Mouse (Mus musculus): ENCODE data around the gene Sntn. TPM values are rescaled to one million over a fixed set of nuclear protein-coding genes. Genes with fewer than 3 reads are reported as not detected.

Sntn gene
- under 1 TPM in 1 of 2 experiments, not detected in 1; 0.83 TPM for total RNA-seq (2021)

DNA sequence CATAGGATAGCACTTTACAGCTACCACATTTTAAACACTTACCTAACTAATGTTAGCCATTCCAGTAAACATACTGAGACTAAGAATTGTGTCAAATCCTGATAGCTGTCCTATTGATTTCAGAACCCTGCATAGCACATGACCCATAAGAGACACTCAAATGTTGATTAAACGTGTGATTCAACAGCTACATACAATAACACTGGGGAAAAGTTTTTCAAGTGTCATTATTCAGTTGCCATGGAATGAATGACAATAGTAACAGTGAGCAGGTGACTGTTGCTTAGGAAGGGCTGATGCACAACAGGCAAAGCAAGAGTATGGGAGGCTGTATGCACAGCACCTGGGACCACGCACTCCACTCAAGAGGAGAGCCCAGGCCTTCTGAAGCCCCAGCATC is at the start of gene Sntn:
Gene Sntn, plus strand, starts transcription at position 301 of the 400 bp plus-strand sequence.
- no peak for DNase-seq

DNA sequence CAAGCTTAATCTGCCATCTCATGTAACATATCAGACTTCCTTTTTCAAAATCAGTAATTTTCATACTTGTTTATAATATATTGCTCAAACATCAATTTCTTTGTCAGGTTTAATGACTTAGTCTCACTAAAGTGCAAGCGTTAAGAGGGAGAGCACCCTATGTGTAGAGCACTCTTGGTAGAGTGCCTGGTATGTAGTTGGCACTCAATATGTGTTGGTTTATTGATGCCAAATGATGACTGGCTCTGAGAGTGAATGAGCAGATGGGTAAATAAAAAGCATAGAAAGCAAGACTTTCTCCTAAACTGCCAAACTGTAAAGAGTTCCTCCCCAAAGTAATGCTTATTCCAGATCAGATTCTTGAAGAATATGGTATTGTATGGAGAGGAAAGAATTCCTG is 20.8 kb upstream of the Sntn start:
- no peak for DNase-seq

DNA sequence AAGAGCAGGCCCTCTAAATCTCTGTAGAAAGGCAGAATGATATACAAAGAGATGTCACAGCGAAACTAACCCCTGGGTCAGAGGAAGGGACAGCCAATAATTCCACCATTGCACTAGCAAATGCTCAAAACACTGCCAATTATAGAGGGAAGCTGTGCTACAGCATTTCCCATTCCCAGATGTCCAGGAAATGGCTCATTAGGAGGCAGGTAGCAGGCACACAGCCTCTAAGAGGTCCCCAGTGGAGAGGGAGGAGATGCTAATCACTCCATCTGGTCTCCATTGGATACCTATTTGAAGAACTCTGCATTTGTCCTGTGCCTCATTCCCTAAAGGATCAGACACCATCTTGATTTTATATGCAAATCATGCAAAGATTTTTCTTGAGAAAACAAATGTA is 19.6 kb upstream of the Sntn start:
- DNase-seq: no peak

DNA sequence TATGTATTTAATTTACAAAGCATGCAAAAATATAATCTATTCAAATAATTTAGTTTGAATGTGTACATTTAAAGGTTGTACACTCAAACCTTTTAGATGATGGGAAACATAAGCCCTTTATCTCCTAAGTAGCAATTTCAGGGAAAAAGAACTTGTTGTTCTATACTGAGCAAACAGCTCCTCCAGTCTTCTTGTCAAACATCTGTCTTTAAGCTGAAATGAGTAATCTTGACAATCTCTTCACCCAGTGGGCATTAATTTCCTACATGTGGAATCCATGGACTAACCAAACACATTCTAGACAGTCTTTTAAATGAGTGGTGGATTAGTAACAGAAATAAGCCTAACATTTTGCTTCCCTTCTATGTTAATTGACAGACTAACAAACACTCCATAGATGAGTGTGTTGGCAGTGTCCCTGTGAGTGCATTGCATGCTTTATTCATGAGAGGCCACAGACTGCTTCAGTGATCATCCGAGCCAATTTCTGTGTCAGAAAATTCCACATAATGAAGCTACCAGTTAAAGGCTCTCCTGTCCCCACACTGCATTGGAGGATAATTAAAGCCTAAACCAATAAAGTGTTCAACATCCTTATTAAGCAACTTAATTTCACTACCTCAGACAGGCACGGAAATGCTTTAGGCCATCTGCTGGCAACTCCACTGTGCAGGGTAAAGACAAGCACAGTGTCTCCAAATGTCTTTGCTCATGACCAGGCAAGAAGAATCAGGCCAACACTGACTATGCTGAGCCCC is 19.0 kb upstream of the Sntn start:
- DNase-seq: no peak

DNA sequence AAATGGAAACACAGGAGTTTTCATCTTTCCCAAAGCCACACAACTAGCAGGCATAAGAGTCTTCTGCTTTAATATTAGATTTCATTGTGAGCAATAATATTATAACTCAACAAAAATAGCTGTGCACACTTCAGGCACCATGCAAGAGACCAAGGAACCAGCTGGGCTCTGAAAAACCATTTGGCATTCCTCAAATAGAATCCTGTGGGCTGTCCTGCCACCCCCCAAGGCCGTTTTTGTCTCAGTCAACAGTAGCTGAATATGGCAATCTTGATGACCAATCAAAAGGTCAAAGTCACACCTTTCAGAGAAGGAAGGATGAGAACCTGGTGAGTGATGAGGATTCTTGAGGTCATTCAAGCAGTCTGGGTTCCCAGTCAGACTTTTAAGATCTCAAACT is 16.0 kb downstream of the Sntn start:
- no peak for DNase-seq

DNA sequence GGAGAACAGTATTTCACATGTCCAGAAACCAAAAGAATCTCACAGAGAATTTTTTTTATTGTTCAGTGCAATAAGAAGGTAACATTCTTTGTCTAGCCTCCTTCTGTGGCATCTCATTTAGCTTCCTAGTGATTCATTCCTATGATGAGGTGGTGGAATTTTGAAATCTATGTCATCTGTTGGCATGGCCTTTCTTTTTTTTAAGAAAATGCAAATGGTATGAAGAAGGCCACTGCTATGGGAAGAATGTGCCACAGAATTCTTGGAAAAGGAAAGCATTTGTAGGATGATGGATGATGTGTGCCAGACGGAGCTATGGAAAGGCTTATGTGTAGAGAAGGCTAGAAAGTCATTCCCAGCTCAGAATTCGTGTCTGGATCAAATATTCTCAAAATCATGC is 19.8 kb downstream of the Sntn start:
- no peak for DNase-seq

DNA sequence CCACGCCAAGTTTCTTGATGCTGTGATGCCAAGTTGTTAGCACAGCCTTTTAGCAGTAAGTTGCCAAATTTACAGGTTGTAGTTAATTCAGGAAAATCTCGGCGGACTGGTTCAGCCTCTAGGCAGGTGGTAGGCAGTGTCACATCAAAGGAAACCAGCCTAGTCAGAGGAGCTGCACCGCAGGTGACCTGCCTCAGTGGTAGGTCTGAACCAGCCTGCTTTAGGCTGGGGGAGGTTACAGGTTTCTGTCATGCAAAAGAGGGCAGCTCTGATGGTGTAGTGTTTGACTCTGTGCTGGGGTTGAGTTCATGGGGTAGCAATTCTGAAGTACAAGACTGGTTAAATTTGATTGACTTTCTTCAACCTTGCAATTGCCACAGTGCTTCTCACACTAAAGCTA is 61.6 kb downstream of the Sntn start:
- no peak for DNase-seq

Other genes starting within 250 kb of the Sntn start
- not detected for gene Gm281, start 243.6 kb downstream of the Sntn start, total RNA-seq (2021)